Mouse (Mus musculus) frontal cortex, postnatal 14 days (tissue): ENCODE measurements around the gene Tjp3.

Experiments
- DNase-seq, 2 experiments: peaks; one replicate each; pipeline ENCODE4 v3.0.0; 2022; ENCODE audit warnings: low spot score in 2 of 2

Tjp3 gene

DNA sequence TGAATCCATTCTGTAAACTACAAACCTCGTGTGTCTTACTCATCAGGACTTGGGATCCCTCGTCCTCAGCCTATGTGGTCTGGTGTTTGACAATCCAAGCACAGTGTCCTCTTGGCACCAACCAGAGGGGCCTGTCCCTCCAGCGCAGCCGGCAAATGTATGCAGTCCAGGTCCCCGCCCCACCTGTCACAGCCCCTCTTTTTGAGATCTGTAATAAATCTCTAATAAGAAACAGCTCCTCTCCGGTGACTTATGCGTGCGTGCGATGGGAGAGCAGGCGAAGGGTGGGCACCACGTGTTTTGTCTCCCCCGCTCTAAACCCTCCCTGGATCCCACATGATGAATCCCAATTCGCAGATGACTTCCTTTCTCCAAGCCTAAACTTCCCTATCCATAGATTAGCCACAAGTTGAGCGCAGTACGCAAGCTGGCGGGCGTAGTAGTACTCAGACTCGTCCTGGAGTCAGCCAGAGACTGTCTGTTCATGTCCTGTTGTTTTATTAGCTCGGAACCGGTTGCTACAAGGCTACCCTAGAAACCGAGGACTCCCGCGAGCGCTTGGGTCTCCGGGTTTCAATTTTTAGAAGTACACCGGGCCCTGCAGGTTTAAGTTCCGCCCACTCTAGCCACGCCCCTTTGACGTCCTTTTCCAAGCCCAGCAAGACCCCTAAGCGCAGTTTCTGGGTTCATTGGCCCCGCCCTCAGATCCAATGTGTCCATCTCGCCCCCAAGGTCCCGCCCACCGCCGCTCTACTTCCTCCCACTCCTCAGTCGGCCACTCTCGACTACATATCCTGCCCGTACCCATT is 28.6 kb upstream of the Tjp3 start:
- peak; percentile 57 to 93 for DNase-seq

DNA sequence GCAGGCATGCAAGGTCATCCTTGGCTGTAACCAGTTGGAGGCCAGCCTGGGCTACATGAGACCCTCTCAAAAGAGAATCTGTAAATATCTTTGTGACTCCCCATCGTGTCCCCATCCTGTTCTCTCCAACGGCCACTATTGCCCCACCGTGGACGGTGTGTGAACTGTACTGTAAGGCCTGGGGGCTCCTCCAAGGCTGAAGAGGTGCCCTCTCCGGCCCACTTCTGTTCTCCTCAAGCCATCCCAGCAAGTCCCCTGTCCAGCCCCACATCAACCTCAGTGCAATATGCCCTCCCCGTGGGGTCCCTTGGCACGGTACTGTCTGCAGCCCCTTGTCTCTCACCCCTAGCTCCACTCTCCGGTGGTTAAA is 27.9 kb upstream of the Tjp3 start:
- DNase-seq = no peak

DNA sequence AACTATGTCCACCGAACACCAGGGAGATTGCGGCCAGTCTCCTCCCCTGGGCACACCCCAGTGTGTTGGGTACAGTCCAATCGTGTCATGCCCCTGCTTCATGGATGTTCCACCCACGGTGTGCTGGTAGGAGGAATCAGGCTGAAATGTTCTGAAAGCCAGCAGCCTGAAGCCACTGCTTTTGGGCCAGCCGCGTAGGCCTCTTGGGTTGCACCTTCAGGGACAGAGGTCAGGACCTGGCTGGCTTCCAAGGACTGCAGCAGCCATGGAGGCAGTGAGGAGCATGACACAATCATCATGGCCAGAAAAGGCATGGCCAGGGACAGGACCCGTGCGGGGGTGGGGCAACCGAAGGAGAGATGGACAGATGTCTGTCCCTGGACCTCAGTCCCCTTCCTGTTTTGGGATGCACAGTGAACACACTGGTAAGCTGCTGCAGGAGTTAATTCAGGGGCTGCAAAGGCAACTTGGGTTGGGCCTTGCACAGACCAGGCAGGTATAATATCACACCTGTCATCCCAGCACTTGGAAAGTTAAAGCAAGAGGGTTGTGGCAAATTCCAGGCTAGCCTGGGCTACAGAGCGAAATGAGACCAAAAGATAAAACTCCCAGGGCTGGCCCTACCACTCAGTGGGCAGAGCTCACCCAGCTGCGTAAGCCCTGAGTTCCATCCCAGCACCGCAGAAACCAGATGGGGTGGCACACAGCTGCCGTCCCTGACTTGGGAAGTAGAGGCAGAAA is 27.4 kb upstream of the Tjp3 start:
- no peak for DNase-seq

DNA sequence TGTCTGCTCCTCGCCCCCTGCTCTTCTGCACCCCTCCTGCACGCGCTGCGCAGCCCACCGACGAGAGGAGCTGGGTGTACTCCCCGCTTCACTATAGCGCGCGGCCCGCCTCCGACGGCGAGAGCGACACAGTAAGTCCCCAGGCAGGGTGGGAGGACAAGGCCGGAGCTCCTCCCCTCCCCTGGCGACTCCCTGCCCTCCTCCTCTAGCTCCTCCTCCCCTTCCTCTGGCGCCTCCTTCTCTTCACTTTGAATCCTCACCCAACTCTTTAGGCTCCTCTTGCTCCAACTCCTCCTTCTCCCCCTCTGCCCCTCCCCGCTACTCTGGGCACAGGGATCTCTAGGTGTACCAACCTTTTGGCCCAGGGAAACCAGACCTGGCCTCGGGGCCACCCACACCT is 25.9 kb upstream of the Tjp3 start:
- DNase-seq = no peak

DNA sequence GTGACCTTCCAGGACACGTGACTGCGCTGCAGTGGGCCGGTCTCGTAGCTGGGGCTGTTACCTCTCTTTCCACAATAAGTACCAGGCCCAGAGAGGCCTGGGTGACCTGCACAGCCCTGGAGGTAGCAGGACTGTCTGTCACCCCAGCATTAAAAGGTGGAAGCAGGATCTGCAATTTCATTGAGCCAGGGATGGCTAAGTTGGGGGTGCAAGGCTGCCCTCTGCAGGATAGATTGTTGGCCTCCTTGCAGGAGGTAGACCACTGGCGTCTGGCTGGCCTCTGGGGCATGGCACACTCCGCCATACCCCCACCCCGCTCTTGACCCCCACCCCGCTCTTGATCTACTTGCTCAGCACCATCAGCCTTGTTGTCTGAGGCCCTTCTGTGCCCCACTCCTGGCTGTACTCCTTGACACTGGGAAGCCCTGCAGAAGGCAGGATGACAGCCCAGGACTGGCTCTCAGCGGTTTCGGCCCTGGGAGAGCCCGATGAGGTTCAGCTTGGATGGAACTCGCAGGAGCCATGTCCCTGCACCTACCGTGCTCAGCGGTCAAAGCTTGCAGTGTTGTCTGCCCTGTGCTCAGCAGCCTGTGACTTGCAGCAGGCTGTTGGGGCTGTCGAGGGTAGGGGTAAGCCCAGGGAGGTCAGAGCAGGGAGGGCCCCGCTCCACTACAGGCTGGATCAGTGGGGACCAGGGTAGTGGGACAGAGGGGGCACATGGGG is 25.1 kb upstream of the Tjp3 start:
- DNase-seq = no peak

DNA sequence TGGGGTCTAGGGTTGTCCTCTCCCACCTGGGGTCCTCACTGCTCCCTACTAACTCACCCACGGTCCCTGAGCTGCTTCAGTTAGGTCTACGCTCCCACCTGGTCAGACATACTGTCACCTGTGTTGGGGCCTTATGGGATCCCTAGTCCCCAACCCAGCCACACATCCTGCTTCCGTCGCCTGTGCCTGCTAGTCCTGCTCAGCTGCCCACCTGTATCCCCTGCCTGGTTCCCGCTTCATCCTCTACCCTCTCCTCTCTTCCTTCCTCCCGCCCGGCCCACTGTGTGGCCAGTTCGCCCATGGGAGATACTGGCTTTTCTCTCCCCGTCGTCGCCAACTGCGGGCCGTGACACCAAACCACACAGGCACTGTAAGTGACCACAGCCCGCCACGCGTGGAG is 24.2 kb upstream of the Tjp3 start:
- no peak for DNase-seq

DNA sequence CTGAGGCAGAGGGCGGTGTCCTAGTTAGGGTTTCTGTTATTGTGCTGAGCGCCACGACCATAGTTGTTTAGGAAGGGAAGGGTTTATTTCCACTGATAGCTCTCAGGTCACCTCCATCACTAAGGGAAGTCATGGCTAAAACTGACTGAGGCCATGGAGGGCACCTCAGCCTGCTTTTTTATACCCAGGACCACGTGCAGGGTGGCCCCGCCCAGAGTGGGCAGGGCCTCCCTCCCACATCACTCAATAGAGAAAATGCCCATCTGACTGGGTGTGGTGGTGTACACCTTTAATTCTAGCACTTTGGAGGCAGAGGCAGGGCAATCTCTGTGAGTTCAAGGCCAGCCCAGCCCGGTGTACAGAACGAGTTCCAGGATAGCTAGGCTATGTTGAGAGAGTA is 22.8 kb upstream of the Tjp3 start:
- no peak for DNase-seq

DNA sequence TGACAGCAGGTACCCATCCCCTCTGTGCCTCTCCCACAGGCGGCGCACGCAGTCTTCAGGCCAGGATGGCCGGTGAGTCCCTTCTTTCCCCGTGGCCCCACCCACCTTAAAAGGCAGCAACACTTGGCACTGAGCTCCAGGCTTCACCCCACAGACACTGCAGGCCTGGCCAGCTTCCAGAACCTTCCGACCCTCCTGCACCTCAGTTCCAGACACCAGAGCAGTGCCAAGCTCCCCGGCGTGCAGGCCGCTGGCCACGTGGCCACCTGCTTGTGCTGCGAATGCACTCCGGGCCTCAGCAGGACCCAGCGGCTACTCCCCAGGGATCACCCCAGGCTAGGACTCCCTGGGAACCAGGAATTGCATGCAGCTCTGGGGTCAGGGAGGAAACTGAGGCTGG is 22.2 kb upstream of the Tjp3 start:
- DNase-seq = no peak

DNA sequence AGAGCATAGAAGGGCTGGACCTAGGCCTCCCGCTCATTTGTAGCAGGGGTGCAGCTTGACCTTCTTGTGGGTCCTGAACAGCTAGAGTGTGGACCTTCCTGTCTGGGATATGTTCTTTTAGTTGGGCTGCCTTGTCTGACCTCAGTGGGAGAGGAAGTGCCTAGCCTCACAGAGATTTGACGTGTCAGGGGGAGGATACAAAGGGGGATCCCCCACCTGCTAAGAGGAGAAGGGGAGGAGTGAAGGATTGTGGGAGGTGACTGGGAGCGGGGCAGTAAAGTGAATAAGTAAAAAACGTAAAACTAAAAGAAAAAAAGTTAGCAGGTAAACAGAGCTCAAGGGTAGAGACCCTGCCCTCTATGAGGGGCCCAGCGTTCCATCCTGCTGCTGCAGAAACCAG is 18.2 kb upstream of the Tjp3 start:
- no peak for DNase-seq

DNA sequence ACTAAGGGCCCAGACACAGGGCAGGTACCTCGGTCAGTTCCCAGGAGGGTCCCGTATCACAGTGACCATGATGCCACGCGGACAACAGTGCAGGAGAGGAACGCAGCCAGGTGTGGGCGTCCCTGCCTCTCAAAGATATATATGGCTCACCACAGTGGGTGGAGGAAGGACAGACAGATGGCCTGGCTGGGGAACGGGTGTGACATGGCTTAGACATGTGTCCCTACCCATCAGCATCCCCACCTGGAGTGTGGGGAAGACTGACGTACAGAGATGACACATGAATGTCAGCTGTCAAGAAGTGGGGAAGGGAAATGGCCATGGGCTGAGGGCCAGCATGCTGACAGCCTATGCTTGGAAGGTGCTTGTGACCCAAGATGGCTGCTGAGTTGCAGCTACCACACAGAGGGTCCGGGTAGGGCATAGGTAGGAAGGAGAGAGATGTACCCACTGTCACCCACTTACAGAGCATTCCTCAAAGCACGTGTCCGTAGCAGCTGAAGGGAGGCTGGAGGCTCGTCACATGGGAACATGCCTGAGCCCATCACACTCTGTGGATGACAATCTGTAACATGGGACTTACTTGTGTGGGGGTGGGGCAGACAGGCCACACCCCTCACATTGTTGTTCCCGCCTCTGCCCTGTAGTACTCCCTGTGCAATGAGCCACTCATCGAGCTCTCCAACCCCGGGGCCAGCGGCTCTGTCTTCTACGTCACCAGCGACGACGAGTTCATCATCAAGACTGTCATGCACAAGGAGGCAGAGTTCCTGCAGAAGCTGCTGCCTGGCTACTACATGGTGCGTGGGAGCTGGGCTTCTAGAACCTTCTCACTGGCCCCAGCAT is 15.7 kb upstream of the Tjp3 start:
- DNase-seq = no peak

DNA sequence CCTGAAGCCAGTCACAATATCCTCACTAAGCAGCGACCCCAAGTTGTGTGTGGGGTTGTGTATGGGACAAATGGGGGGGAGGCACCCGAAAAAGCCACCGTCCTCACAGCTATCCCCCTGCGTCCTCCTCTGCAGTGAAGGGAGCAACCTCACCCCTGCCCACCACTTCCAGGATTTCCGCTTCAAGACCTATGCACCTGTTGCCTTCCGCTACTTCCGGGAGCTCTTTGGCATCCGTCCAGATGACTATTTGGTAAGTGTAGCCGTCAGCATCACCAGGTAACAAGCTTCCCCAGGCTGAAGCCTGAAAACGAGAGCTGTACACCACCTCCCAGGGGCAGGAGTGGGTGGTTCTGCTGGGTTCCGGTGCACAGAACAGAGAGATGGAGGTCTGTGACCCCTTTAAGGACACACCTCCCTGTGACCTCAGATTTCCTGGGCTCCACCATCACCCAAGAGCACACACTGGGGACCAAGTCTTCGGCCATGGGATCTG is 14.8 kb upstream of the Tjp3 start:
- no peak for DNase-seq

DNA sequence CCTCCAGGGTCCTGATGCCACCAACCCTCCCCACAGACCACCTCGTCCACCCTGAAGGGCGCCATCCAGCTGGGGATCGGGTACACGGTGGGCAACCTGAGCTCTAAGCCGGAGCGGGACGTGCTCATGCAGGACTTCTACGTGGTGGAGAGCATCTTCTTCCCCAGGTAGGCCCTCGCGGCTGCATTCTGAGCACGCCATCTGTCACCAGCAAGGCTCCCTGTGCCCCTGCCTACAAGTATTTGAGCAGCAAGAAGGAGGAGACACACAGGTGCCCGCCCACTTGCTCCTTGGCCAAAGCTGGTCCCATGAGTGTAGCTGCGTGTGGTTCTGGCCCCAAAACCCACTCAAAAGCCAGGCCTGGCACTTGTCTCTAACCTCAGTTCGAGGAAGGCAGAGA is 14.3 kb upstream of the Tjp3 start:
- DNase-seq = no peak

DNA sequence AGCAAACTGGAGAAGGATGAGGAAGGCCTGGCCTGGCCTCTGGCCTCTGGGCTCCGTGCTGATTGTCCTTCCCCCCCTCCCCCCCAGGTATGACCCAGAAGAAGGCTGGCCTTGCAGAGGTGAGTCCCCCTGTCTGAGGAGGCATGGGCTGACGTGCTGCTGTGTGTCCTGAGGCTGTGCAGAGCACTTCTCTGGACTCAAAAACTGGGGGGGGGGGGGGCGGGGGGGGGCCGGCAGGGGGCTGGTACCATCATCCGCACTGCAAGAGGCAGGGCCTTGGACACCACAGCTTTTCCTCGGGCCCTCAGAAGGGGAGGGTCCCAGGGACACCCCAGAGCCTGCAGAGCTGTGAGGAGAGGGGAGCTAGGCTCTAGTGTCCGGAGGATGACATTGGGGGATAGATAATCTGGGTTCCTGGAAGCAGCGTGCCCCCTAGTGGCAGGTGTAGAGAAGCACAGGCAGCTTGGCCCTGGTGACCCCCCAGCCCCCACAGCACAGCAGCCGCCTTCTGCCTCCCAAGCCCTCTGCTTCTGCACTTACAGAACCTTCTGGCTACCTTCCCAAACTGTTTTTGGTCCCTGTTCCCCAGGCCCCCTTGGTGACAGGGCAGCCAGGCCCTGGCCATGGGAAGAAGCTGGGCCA is 13.3 kb upstream of the Tjp3 start:
- DNase-seq = no peak

DNA sequence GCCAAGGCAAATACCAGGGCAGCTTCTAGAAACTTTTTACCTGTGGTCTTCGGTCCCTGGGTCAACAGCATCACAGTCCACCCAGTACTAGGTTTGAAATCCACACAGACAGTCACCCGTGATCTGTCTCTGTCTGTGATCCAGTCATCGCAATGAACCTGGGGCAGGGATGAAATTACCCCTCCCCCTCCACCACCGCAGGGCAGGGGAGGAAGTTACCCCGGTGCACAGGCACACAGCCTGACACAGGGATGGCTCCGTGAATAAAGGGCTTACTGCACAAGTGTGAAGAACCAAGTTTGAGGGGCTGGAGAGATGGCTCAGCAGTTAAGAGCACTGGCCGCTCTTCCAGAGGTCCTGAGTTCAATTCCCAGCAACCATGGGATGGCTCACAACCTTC is 12.4 kb upstream of the Tjp3 start:
- no peak for DNase-seq

DNA sequence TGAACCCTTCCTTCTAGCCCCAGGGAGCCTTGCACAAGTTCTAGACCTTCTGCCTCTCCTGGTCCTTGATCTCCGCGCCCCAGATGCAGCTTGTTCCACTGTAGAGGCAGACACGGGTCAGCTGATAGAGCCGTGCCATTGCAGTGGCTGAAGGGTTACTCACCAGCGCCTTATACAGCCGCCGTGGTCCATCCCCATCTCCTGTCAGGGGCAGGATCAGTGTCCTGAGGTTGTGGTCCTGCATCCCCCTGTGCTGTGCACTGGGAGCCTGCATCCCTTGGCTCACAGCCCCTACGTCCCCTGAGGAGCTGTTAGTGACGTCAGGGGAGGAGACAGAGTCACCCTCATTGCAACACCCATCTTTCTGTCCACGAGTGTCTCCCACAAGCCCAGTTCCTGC is 11.9 kb upstream of the Tjp3 start:
- DNase-seq = no peak

DNA sequence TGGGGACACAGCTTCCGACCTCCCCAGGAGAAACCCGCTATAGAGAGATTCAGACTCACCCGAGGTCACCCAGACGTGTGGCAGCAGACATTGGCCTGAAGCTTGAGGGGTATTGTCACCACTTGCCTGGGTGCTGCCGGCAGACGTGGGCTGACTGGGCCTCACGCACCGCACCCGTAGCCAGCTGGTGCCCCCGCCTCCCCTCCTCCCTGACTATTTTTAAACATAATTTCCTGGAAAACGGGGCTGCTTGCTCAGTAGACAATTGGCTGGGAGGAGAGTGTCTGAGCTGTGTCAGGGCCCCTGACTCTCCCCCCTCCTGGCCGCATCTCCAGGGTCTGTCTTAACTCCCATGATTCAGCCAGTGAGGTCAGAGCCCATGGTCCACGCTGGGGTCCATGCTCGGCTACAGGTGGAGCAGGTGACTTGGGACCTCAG is 11.4 kb upstream of the Tjp3 start:
- DNase-seq = peak in 1 of 2 experiments; percentile 48

DNA sequence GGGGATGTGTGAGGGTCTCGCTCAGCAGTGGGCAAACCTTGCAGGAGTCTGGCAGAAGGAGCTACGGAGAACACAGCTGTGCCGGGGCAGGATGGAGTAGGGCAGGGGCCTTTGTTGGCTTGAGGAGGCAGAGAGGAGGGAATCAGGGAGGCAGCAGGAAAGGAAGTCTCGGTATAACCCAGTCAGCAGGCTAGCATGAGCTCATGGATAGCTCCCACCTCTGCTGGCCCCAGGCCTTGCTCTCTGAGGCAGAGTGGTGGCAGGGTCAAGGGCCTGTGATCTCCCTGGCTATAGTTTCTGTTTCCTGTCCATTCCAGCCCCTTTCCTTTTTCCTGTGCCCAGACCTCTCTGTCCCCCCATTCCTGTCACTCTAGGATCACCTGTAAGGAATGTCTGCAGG is 10.9 kb upstream of the Tjp3 start:
- no peak for DNase-seq

DNA sequence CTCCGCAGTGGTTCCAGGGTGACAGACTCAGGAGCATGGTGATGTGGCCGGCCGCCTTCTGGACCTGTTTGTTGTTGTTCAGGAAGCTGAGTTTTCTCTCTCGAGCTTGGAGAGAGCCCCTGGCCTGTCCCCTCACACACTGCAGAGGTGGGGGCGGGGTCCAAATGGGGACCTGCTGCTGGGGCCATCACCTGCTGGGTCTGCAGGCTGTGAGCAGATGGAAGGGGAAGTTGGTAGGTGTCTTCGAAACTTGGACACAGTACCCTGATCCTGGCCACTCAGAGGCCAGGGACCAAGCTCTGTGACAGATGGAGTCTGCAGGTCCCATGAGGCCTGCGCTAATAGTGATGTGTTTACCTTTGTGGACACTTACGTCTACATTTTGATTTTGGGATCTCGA is 9.9 kb upstream of the Tjp3 start:
- no peak for DNase-seq

DNA sequence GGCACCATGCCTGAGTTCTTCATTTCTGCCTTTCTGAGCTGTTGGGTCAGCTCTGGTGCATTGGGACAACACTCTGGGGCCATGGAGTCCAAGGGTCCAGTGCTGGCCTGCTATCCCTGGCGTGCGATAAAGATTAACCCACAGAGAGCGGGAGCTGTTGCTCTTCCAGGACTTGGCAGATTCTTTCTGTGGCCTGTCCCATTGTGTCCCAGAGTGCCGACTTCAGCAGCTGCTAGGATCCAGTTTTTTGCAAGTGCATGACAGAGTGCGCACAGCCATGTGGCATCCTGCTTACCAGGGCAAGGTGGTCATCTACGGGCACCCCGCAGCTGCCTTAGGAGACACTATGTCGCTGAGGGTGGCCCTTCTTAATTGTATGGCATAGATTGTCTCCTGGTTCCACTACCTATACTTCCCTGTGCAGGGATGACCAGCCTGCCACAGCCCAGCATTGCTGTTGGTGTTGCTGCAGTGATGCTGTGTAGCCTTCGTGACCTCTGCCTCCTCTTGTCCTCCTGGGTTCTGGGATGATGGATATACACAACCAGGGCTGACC is 9.0 kb upstream of the Tjp3 start:
- DNase-seq = no peak

DNA sequence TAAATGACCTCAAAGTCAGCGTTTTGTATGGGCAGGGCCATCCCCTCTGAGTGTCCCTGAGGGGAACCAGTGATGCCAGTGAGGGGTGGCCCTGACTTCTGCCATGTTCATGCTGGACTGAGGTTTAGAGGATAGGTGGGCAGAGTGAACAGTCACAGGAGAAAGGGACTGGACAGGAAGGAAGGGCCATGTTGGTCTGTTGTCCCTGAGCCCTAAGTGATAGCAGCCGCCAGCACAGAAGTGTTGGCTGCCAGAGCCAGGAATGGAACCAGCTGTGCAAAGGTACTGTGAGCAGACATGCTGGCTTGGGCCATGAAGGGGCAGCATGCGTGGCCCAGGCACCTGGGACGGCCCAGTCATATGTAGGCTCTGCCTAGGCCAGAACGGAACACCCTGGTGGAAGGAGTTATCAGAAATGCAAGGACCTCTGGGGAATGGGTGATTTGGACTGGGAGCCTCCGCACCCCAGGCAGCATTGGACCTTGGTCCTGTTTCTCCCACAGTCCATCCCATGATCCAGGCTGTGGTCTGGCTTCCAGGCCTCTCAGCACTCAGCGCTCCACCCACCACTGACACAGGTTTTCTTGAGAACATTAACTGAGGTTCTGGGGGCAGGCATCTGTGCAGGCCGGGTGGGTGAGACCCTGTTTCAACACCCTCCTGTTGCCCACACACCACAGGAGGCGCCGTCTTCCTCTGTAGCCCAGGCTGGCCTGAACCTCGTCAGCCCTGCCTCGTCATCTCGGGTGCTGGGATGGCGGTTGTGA is 8.4 kb upstream of the Tjp3 start:
- no peak for DNase-seq
